Mouse (Mus musculus): ENCODE results near the gene Csf1.

GRCm38 (mm10) chr3:107756481-107756866 is 3.8 kb downstream of the Csf1 start:
- TF ChIP-seq CTCF (IDR thresholded peaks at IDR 0.05; ENCODE audit: control insufficient read depth, insufficient read depth, insufficient replicate concordance, low read depth, low read length) = no peak
- TF ChIP-seq POLR2A (IDR thresholded peaks at IDR 0.05; ENCODE audit: control insufficient read depth, low read depth, low read length) = no peak
